Mouse (Mus musculus): ENCODE measurements around the gene Ankrd26.

- TF ChIP-seq POLR2A (IDR thresholded peaks at IDR 0.05; ENCODE audit: extremely low read depth, insufficient read depth, low read length): no peak
- no peak for TF ChIP-seq CTCF (IDR thresholded peaks at IDR 0.05; ENCODE audit: extremely low read depth, insufficient read depth, low read length)
These were observed 28.6 kb downstream of the Ankrd26 start for GRCm38 (mm10) chr6:118533381-118533780.

Measured in cortical plate, adult 2 months (tissue).